Mouse (Mus musculus) spleen, embryonic (tissue): ENCODE measurements at regions not wholly inside any gene's neighbourhood (a gene's known extent, or its start where the extent isn't known, plus 50 kb on each side); places are given as distances from the start of the nearest gene placed in this dataset.

Experiments
- CTCF ChIA-PET: fragments of 350-600 bp; sonication (Branson Sonifier 250); formaldehyde crosslinking; loops from one replicate; lab custom pipeline; 2022; lab: Charles Lee

DNA sequence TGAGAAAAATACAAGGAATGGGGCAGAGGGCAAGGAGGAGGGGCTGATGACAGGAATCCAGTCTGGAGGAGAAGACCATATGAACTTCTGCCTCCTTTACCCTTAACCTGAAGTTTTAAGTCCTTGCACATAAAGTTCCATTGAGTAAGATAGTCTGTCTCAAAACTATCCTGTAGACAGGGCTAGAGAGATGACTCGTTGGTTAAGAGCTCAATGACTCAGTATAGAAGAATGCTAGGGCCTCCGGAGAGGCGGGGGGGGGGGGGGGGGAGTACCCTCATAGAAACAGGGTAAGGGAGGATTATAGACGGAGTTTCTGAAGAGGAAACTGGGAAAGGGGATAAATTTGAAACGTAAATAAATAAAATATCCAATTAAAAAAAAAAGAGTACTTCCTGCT, 191.8 kb upstream of the Gcfc2 start:
- CTCF ChIA-PET: no interaction called here

DNA sequence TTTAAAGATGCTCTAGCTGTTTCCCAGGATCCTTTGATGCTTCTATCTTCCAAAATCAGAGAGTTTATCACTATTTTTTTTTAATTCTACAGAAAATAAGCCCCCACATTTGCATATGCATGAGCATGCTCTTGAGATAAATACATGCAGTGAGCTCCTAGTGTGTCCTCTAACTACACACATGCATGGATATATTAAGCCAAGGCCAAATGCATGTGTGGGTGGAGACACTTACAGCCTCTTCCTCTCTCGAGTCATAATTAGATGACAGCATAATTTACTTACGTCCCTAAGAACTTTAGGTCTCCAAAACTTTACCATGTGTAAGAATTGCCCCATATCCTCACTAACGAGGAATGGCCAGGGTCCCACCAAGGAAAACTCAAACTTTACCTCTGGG, 189.9 kb upstream of the Gcfc2 start:
- CTCF ChIA-PET: no interaction called here

DNA sequence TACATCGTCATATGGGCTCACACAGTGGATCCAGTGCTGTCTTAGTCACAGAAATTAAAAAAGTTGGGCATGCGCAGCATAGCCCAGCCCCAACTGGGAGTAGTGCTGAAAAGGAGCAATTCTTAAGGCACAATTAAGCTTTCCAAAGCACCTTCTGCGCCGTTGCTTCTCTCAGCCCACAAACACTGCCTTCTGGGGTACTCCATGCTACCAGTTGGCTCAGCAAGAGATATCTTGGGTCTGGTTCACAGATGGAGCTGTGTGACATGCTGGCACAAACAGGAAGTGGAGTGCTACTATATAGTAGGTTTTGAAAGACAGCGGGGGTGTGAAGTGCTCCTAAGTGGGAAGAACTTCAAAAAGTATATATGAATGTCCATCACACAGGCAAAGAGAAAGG, 185.0 kb upstream of the Gcfc2 start:
- CTCF ChIA-PET: no interaction called here

DNA sequence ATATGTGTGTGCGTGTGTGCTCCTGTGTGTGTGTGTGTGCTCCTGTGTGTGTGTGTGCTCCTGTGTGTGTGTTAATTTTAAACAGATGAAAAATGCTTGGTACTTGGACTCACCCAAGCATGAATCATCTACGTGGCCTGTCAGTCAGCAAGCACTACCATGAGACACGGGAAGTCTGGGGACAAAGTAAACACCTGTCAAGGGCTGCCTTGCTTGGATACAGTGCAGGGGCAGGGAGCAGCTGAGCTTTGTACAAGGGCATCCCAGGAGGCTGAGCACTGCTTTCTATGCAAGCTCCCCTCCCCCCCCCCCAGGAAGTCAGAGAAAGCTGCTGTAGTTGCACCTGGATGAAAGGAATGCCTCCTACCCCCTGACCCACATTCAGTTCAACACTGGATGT, 173.8 kb upstream of the Gcfc2 start:
- CTCF ChIA-PET: no interaction called here

DNA sequence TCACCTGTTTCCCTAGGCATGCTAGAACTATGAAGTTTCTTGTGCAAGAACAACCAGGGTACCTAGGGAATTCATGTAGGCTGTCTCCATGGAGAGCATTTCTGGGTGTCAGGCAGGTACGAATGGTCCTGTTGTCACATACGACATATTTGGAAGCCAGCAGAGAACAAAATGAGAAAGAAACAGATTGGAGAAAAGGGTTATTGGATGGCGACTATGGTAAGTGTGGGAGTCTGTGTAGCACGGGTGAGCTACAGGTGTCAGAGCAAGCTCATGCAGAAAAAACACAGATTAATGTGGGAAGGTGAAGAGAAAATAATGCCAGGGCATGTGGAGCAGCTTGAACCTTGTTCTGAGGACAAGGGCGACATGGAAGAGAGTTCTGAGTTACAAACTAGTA, 171.8 kb upstream of the Gcfc2 start:
- CTCF ChIA-PET: no interaction called here

DNA sequence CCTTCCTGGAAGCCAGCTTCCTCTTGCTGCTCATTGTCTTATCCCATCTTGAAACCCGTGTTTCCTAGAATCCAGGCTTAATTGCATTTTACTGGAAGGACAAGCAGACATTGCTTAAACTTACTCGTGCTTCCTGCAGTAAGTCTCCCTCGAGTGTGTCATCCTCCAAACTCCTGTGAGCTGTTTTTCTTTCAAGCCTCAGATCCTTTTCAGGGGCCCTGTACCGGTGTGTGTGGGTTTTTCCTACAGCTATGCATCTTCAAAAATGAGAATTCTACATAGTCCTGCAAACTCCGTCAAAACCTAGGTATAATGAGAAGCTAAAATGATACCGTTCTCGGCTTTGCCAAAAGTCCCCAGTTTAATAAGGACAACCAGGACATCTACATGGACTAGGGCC, 167.2 kb upstream of the Gcfc2 start:
- CTCF ChIA-PET: no interaction called here

DNA sequence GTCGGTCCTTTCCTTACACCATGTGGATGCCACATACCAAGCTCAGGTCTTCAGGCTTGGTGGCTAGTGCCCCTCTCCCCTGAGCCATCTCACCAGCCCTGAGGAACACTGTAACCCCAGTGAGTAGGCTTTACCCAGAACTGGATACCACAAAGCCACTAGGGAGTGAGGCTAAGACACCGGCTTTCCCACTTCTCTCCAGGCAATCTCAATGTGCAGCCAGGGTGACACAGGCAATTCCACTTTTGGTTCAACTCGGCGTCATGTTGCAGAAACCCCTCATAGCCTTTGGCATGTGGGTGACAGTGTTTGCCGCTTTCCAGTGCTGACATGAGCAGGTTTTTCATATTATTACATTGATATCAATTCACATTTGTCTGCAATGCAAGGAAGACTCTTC, 164.6 kb upstream of the Gcfc2 start:
- CTCF ChIA-PET: no interaction called here

DNA sequence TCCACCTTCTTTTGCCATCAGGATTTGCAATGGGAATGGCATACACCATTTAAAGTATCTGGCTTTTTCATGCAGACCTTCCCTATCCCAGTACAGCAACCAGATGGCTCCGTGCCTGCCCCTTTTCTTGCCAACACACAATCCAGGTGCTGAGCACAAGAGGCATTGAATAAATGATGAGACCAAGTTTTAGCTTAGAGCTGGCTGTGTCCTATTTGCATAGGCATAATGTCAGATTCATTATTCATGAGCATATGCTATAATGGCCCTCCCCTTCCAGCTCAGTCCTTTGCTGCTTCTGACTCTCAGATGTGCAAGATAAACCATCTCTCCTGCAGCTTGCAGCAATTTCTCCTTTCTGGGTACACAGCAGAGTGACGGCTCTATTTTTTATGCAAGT, 163.3 kb upstream of the Gcfc2 start:
- CTCF ChIA-PET: no interaction called here

DNA sequence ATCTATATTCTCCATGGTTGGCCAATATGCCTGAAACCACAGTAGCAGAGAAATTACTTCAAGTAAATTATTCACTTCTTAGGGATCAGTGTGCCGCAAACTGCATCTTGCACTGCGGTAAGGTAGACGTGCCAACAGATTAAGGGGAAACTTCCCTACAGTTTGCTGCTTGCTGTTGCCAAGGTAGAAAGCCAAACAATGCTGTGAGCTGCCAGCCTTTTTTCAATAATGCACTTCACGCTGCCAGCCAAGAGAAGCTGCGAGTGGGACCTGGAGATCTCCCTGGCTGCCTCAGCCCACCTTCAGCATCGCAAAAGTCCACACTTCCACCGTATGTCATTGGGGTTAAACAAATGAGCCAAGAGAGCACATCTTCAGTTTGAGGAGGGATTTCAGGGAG, 157.6 kb upstream of the Gcfc2 start:
- CTCF ChIA-PET: no interaction called here

DNA sequence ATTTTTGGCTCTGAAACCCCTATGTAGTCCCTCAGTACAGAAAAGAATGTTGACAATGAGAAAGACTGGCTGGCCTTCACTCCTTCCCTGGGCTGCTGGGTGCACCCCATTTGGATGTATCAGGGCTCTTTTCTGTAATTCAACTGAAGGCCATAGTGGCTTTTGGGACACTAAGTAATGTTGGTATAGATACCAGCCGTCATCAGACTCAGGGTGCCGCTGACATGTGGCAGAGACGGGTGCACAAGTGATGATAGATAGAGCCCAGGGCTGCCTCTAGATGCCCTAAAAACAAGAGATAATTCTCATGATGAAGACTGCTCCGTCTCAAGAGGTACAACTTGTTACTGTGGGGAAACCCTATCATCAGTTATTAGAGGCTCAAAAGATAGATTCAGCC, 156.7 kb upstream of the Gcfc2 start:
- CTCF ChIA-PET: no interaction called here

DNA sequence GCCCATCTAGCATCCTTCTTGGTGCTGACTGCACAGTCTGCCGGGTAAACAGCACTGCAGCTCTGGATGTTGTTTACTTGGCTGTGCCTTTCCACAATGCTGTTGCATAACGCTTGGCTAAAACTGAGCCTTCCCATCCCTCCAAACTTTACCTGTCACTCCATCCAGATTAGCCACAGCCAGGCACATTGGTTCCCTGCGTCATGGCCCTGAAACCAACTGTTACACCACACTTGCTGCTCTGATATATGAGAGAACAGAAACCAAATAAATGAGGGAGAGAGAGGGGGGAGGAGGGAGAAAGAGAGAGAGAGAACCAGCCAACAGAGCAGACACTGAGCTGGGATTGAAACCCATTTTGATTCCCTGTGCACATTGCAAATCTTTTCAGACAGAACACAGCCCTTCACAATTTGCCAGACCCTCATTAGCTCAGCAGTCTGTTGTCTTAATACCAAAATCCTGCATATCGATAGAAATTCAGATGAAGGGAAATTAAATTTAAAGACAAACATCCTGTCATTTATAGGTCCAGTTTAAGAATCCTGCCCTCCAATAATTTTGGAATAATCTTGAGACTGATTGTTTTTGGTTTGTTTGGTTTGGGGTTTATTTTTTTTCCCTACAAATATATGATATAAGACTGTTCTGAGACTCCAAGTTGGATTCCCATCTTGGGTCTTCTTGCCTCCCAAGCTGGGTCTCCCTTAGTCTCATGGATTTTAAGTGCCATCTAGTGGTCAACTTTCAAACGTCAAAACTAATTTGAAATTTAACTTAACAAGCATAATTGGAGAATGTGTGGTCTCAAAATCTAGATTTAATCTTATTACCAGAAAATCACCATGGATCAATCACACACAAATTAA, 154.6 kb upstream of the Gcfc2 start:
- CTCF ChIA-PET: no interaction called here

DNA sequence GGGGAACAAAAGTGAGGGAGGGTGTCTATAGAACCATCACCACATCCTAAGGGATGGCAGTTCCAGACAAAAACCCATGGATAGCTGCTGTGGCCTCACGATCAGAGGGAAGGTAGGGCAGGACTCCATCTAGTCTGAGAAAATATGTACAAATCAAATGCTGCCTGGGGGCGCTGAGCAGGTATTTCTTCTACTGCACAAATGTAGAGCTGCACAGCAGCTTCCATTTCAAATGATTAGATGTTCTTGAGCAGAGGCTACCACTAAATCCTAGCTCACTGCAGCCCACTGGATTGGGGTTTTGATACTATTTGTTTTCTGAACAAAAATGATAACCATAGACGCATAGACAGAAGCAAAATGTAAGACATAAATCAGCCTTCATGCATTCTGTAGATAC, 153.2 kb upstream of the Gcfc2 start:
- CTCF ChIA-PET: interaction anchor here (0.6 kb wide), 2 partner anchors 638 to 1942 kb away, joined by 3 to 4 read pairs; no protein-coding TSS in a partner anchor

DNA sequence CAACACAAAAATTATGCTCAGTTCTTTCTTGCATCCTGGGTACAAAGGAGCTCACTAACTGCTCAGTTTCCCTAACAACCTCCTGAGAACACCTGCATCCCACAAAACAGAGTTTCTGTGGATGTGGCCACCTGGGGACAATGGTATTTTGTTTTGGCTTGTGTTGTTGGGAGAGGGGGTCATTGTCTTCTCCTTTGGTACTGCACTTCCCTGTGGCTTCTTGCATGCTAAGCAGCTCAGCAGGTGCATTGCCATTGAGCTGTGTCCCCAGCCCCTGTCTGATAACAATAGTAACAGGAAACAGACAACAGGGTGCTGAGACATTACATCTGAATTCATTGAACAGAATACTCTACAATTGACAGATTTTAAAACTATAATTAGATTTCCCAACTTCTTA, 151.6 kb upstream of the Gcfc2 start:
- CTCF ChIA-PET: no interaction called here

DNA sequence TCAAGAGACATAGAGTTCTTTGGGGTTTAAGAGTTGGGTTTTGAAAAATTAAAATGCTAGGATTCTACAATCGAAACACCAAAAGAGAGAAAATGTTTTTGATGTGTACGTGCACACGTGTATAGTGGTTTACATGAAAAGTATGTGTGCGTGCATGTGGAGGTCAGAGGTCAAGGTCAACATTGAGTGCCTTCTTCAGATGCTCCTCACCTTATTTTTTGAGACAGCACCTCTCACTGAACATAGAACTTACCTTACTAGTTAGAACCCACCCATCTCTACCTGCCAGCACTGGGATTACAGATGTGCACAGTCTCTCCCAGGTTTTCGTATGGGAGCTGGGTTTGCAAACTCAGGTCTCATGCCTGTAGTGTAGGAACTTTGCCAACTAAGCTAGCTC, 141.3 kb upstream of the Gcfc2 start:
- CTCF ChIA-PET: no interaction called here

DNA sequence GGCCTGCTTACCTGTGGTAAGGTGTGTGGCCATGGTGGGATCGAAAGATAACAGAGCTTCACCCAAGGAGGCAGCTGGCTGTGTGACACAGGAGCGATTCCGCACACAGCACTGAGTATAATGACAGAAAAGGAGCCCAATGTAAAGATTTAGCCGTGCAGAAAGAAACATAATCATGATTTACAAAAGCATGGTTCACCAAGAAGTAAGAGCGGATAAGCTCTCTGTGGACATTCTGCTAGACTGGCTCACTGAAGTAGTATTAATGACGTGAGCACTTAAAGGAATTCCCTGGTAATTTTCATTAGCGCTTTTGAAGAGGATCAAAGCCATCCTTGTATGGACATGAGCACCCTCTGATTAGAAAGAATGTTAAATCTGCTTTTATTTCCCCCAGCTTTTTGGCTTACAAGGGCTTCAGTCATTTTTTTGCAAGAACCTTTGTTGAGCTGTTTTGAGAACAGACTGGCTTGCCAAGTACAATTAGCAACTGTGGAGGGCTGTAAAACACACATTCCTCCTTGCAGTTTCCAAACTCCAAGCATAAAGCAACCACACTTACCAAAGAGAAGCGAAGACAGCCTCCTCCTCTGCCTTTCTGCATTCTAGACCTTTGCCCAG, 140.5 kb upstream of the Gcfc2 start:
- CTCF ChIA-PET: no interaction called here

DNA sequence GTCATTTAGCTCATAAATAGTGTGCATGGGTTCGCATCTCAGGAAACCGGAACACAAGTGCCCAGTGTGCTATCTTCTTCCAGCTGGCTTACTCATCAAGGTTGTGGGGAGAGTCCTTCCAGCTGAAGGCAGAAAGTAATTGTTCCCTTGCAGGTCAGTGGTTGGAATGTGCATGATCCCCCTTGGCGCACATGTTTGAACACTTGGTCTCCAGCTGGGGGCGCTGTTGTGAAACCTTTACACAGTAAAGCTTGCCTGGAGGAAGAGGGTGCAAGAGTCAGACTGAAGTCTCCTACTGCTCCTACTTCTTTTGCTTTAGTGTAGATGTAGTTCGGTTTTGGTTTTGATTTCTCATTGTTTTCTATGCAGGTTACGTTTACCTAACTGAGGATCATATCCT, 128.2 kb upstream of the Gcfc2 start:
- CTCF ChIA-PET: no interaction called here

DNA sequence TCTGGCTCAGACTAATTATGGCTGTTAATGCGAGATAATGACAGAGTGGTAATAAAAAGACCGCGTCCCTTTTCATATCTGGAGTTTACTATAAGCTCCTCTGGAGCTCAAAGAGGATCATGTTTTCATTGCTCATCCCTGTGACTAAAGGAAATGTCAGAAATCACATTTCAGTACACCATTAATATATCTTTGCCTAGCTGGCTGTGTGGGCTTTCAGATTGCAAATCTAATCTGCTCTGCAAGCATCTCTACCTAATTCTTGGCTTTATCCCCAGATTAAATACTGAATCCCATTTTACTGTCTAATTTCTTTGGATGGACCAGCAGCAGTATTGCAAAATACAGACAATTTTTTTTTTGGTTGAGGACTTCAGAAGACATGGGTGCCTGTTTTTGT, 122.6 kb upstream of the Gcfc2 start:
- CTCF ChIA-PET: no interaction called here

DNA sequence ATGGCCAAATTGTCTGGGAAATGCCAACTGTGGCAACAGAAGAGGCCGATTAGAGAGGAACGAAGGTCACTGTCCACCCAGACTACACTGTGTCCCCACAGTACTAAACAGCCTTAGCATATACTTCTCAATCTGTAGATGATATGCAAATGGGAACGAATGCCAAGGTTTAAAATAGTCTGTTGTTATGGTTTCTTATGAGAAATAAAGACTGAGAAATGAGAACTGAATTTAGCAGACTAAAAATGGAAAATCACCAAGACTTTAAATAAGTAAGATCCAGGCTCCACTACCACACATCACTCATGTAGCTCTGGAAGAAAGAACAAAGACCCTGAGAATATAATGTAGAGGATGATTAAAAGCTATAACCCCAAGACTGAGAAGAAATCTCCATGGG, 121.7 kb upstream of the Gcfc2 start:
- CTCF ChIA-PET: no interaction called here

DNA sequence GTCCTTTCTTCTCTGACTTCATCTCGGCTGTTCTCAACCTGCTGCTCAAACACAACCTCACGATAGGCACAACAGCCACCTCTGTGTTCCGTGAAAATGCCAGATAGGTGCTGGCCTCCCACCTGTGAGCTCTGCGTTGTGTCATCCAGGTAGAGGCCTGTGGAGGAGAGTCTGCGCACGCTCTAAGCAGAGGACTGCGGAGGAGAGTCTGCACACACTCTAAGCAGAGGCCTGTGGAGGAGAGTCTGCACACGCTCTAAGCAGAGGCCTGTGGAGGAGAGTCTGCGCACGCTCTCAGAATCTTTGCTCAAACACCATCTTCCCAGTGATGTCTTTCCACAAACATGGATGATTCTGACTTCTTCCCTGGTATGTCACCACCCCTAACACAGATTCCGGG, 117.5 kb upstream of the Gcfc2 start:
- CTCF ChIA-PET: no interaction called here

DNA sequence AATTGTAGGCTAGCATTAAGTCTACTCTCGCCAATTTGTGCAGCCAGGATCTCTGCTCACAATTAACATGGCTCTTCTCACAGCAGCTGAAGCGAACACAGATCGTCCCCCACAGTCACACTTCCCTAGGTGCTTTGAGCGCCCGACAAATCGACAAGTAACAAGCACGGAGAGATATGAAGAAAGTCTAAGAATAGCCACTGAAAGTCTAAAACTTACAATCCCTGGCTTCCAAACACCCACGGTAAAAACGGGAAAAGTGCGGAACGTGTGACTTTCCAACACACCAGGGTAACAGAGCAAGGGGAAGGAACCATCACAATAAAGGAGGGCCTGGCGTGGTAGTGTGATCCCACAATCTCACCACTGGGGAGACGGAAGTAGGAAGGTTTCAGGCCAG, 114.8 kb upstream of the Gcfc2 start:
- CTCF ChIA-PET: no interaction called here

DNA sequence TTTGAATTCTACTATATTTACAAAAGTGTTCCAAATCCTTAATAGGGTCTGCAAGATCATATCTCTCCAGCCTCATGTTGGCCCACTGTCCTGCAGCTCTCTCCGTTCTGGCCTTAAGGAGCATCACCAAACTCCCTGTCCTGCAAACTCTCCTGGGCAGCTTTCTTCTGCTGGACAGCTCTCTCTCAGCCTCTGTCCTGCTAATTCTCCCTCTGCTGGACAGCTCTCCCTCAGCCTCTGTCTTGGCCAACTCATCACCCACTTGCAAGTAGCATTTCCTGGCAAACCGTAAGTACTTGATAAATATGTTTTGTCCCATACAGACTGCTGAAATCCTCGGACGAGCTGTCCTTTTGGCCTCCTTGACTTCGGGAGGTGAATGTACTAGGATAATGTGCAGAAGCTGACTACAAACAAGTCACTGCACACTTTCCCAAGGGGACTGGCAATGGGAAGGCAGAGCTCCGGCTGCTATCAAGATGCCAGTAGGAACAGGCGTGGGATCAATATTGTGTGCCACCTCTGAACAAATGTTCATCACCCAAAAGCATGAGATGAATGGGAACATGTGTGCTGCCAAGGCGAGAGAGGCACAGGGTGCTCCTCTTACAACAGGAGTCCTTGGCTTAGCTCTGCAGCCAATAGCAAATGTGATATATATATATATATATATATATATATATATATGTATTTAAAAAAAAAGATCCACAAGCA, 108.1 kb upstream of the Gcfc2 start:
- CTCF ChIA-PET: no interaction called here

DNA sequence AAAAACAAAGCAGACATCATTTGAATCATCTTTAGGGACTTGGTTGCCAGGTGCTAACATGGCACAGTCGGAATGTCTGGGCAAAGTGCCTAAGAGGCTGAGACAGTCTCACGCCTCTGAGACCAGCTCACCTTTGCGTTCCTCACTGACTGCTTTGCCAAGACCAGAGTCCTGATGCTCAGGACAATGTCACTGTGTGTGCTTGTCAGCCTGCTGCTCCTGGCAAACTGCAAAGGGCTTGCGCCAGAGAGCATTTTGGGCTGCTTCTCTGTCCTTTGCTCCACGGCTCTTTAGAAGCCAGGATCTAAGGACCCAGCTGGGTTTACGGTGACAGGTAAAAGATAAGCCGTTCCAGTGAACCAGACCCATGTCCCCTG, 107.5 kb upstream of the Gcfc2 start:
- CTCF ChIA-PET: no interaction called here
